In genomic region chr14:122900679-122901078, GRCm38 (mm10) we compare ENCODE assay signal across 11 mouse cellular contexts. TPM values are rescaled to one million over a fixed set of nuclear protein-coding genes. Genes with fewer than 3 reads are reported as not detected.
DNase-seq lines count a peak whose midpoint lies in the region; ATAC-seq and TF ChIP-seq lines count a peak whose summit lies in the region.
"Had no signal": no experiment of that assay in that cellular context is flagged by ENCODE, and none has a peak within 500 bp of the region (broad histone marks: within the 10 kb centered on the region; RNA-seq: fewer than 3 reads in every experiment).

No protein-coding gene starts in this region.

- 0 out of 2 replicates have a peak, but pooled peaks have one; percentile 38 for ATAC-seq in midbrain, embryonic 12.5 days (ENCODE audit: low FRiP score, low read depth)
- peak; percentile 57 for ATAC-seq in forebrain, embryonic 13.5 days
- no peak for ATAC-seq in liver, postnatal 0 days
- ATAC-seq in activated CD4-positive, CD25-positive, alpha-beta regulatory T cell, adult 4 months = no peak
- ATAC-seq: midbrain, embryonic 15.5 days had no signal

- H3K27ac ChIP-seq in midbrain, embryonic 12.5 days (replicated peaks) = no peak overlapping the region
- no peak overlapping the region for H3K27ac ChIP-seq in midbrain, embryonic 10.5 days (replicated peaks)
- no peak overlapping the region for H3K27ac ChIP-seq in forebrain, embryonic 13.5 days
- peak overlapping the region; percentile 45 for H3K27ac ChIP-seq in liver, postnatal 0 days (ENCODE audit: low read depth)
- H3K27ac ChIP-seq: liver, embryonic 14.5 days; midbrain, embryonic 15.5 days had no signal

- DNase-seq in gastrocnemius, adult 18-20 months (ENCODE audit: low spot score) = peak; percentile 48
- no peak for DNase-seq in gastrocnemius, postnatal 25 days
- DNase-seq in midbrain, embryonic 10.5 days (ENCODE audit: low spot score) = no peak
- no peak for DNase-seq in liver, postnatal 0 days
- DNase-seq in natural killer cell, adult 2 months (ENCODE audit: low spot score in 2 of 2) = no peak
- DNase-seq: heart, adult 18-20 months had no signal

- H3K4me3 ChIP-seq in midbrain, embryonic 12.5 days = no peak overlapping the region
- no peak overlapping the region for H3K4me3 ChIP-seq in midbrain, embryonic 10.5 days
- no peak overlapping the region for H3K4me3 ChIP-seq in forebrain, embryonic 13.5 days
- H3K4me3 ChIP-seq in liver, postnatal 0 days (ENCODE audit: low read depth, low read length) = no peak overlapping the region
- H3K4me3 ChIP-seq: midbrain, embryonic 15.5 days had no signal

- H3K9me3 ChIP-seq in midbrain, embryonic 12.5 days = no peaks in the 10 kb centered on the region
- H3K9me3 ChIP-seq in midbrain, embryonic 10.5 days (replicated peaks) = no peaks in the 10 kb centered on the region
- no peaks in the 10 kb centered on the region for H3K9me3 ChIP-seq in forebrain, embryonic 13.5 days (replicated peaks)
- H3K9me3 ChIP-seq in liver, postnatal 0 days (ENCODE audit: low read length) = no peaks in the 10 kb centered on the region
- H3K9me3 ChIP-seq: midbrain, embryonic 15.5 days had no signal

- no peaks in the 10 kb centered on the region; the same call in 1 of the 2 replicates for H3K4me1 ChIP-seq in midbrain, embryonic 12.5 days
- 0 out of 2 replicates have a peak, but pooled peaks cover 4% of the 10 kb centered on the region for H3K4me1 ChIP-seq in midbrain, embryonic 10.5 days
- H3K4me1 ChIP-seq in forebrain, embryonic 13.5 days = peaks cover 22% of the 10 kb centered on the region
- H3K4me1 ChIP-seq in liver, postnatal 0 days (ENCODE audit: insufficient read depth) = peaks cover 12% of the 10 kb centered on the region
- H3K4me1 ChIP-seq: midbrain, embryonic 15.5 days had no signal

- no peak overlapping the region for H3K9ac ChIP-seq in midbrain, embryonic 12.5 days (replicated peaks)
- no peak overlapping the region for H3K9ac ChIP-seq in forebrain, embryonic 13.5 days
- no peak overlapping the region for H3K9ac ChIP-seq in liver, postnatal 0 days (replicated peaks)
- H3K9ac ChIP-seq: liver, embryonic 14.5 days; midbrain, embryonic 15.5 days had no signal

- H3K27me3 ChIP-seq in midbrain, embryonic 12.5 days = no peaks in the 10 kb centered on the region
- H3K27me3 ChIP-seq in midbrain, embryonic 10.5 days (ENCODE audit: low read depth, poor library complexity, severe bottlenecking) = no peaks in the 10 kb centered on the region
- H3K27me3 ChIP-seq in forebrain, embryonic 13.5 days = no peaks in the 10 kb centered on the region
- no peaks in the 10 kb centered on the region for H3K27me3 ChIP-seq in liver, postnatal 0 days (ENCODE audit: insufficient read depth, low read length)
- H3K27me3 ChIP-seq: midbrain, embryonic 15.5 days had no signal

- no peaks in the 10 kb centered on the region for H3K36me3 ChIP-seq in midbrain, embryonic 12.5 days
- no peaks in the 10 kb centered on the region for H3K36me3 ChIP-seq in midbrain, embryonic 10.5 days
- no peaks in the 10 kb centered on the region for H3K36me3 ChIP-seq in forebrain, embryonic 13.5 days (ENCODE audit: poor library complexity, severe bottlenecking)
- H3K36me3 ChIP-seq in liver, postnatal 0 days (replicated peaks; ENCODE audit: insufficient read depth, low read length) = no peaks in the 10 kb centered on the region
- H3K36me3 ChIP-seq: midbrain, embryonic 15.5 days had no signal

- TF ChIP-seq EP300 in liver, postnatal 0 days (IDR thresholded peaks at IDR 0.05; ENCODE audit: low read depth) = no peak

- no peak for TF ChIP-seq CTCF in liver, postnatal 0 days (IDR thresholded peaks at IDR 0.05; ENCODE audit: low read depth)

- H3K4me2 ChIP-seq in midbrain, embryonic 12.5 days (replicated peaks) = no peak overlapping the region
- no peak overlapping the region for H3K4me2 ChIP-seq in forebrain, embryonic 13.5 days
- peak overlapping the region; percentile 7; the same call in 1 of the 2 replicates for H3K4me2 ChIP-seq in liver, postnatal 0 days (ENCODE audit: low read depth, low read length)
- H3K4me2 ChIP-seq: midbrain, embryonic 15.5 days had no signal

RNA-seq across cellular contexts. Expression of gene Ggact, which starts 12.9 kb away (rescaled TPM):
- 10 to 100 TPM; 16.1 to 18.6 TPM for total RNA-seq in gastrocnemius, adult 18-20 months (2021)
- 10 to 100 TPM; 11.3 to 13.1 TPM for total RNA-seq in gastrocnemius, postnatal 25 days (2021)
- polyA plus RNA-seq in midbrain, embryonic 12.5 days (2016; fragmentation: Nextera tagmentation; extraction: Ambion mirVana) = 5.1 and 8.4 TPM in 2 replicates
- 3.2 and 5.3 TPM in 2 replicates for polyA plus RNA-seq in midbrain, embryonic 10.5 days (2016; fragmentation: Nextera tagmentation; extraction: Ambion mirVana)
- polyA plus RNA-seq in forebrain, embryonic 13.5 days (2015; fragmentation: Nextera tagmentation; extraction: Ambion mirVana) = 5.0 and 5.2 TPM in 2 replicates
- 74.0 and 78.4 TPM in 2 replicates for polyA plus RNA-seq in liver, postnatal 0 days (2015; fragmentation: Nextera tagmentation; extraction: Ambion mirVana)
- 10 to 100 TPM; 22.4 to 35.6 TPM for polyA plus RNA-seq in activated CD4-positive, CD25-positive, alpha-beta regulatory T cell, adult 4 months (2017; shearing (Covaris generic))

Comparison
In these comparisons a context has a peak if more than half of its experiments do, and no peak if none do; other contexts are left out.
1. ATAC-seq: peak in midbrain, embryonic 12.5 days (single experiment) and forebrain, embryonic 13.5 days (single experiment); none in liver, postnatal 0 days (single experiment) and activated CD4-positive, CD25-positive, alpha-beta regulatory T cell, adult 4 months (single experiment).